Mouse (Mus musculus): ENCODE data around the gene Lmcd1.

The Lmcd1 gene

DNA sequence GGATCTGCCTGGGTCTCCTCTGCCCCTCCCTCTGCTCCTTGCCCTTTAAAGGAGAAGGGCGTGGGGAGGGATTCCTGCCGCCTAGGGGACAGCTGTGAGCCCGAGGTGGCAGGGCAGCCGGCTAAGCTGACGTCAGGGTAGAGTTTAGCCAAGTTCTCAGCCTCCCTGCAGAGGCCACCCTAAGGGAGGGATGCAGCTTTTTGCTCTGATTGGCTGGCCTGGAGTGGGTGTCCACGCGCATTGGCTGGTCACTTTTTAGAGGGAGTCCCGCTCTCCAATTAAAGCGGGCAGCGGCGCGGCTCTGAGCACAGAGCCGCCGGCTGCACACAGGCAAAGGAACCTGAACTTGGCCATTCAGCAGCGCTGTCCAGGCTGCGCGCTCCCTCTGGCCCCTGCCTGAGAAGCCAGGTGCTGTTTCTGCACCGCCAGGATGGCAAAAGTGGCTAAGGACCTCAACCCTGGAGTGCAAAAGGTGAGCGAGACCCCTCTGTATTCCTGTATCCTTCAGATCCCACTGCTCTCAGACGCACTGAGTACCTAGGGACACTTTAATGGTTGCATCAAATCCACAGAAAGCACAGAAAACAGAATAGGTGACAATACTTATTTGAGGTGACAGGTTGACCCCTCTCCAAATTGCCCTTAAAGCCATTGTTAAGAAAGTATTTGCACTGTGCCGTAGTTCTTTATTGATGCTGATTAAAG lies at the start of gene Lmcd1:
Gene Lmcd1, plus strand, starts transcription at position 258 of the 705 bp plus-strand sequence.
- WGBS = 3% methylated on average over 21 of the region's 21 CpGs

DNA sequence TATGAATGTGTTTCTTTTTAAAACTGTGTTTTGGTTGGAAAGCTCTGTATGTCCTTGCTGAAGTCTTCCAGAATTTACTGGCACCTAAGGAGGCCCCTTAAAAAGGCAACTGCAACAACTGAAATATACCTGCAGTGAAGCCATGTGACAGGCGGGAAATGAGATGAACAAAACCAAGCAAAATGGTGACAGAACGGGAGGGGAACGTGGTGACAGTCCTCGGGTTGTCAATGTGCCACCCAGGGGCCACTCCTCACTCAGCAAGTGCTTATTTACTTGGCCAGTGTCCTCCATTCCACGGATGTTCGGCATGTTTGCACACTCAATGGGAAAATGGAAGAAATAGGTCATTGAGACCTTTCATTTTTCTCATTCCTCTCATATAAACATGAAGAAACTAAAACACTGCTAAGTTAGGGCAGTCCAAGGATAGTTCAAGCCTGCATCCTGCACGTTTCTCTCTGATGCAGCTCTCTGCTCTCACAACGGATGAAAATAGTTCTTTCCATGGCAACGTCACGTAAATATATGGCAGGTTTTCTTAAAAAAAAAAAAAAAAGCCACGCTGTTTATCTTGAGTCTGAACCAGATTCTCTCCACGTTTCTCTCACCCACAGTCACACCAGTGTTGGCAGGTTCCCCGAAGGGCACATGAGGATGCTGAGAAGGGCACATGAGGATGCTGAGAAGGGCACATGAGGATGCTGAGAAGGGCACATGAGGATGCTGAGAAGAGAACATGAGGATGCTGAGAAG lies 49.5 kb upstream of the Lmcd1 start:
- WGBS = 39% methylated on average over 13 of the region's 13 CpGs

- 78% methylated on average over 1 of the region's 1 CpGs for WGBS
Measured at GRCm38 (mm10) chr6:112236775-112237174, 36.8 kb upstream of the Lmcd1 start.

DNA sequence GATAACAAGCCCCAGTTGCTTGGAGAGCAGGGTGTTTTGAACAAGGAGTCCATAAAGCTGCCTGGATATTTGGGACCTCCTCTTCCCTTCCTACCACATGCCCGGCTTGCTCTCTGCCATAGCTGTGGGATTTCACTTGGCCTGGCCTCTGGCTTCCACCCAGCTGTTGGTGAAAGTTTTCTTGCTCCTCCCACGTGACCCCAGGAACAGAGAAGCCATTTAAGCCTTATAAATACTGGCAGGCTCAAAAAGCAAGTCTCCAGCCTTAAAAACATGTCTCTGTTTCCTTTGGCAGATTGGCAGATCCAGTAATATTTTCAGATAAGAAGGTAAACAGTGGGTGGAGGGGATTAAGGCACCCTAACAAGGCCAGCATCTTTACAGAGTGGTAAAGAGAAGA lies 31.3 kb upstream of the Lmcd1 start:
- 55% methylated on average over 2 of the region's 2 CpGs for WGBS

DNA sequence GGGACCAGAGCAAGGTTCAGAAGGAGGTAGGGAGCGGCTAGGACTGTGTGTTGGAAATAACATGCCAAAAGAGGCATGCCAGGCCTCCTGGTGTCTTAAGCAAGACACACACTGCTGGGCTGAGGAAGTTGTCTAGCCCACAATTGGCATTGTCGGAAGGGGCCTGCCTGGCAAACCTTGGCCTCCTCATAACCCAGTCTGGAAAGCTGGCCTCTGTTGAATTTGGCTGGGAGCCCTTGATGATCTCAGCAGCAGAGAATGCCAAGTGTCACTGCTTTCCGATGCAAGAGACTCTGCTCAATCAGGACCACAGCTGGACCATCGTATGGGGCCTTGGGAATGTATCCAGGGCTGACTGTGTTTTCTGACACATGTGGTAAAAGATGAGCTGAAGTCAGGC lies 27.9 kb upstream of the Lmcd1 start:
- 56% methylated on average over 4 of the region's 4 CpGs for WGBS

- 98% methylated on average over 1 of the region's 1 CpGs for WGBS
Measured at GRCm38 (mm10) chr6:112246636-112247035, 26.9 kb upstream of the Lmcd1 start.

- WGBS = 91% methylated on average over 3 of the region's 3 CpGs
Measured at GRCm38 (mm10) chr6:112253943-112254342, 19.6 kb upstream of the Lmcd1 start.

DNA sequence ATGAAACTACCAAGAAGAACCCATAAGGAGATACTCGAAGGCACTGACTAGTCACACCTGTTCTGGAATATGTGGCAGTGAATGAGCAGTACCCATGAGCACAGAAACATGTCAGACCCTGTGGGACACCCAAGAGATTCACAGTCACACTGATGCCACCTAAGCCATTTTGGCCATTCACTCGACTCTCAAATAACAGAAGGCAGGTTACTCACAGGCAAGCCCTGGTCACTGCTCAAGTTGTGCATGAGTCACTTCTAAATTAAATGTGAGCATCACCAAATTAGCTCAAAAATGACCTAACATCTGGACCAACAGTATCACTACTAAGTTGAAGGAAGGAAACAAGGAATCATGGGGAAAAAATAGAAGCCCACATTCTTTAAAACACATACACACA lies 18.6 kb upstream of the Lmcd1 start:
- 84% methylated on average over 2 of the region's 2 CpGs for WGBS

- 77% methylated on average over 11 of the region's 11 CpGs for WGBS
Measured at GRCm38 (mm10) chr6:112255388-112256225, 18.0 kb upstream of the Lmcd1 start.

GRCm38 (mm10) chr6:112256599-112256998 lies 17.0 kb upstream of the Lmcd1 start:
- 90% methylated on average over 6 of the region's 6 CpGs for WGBS

DNA sequence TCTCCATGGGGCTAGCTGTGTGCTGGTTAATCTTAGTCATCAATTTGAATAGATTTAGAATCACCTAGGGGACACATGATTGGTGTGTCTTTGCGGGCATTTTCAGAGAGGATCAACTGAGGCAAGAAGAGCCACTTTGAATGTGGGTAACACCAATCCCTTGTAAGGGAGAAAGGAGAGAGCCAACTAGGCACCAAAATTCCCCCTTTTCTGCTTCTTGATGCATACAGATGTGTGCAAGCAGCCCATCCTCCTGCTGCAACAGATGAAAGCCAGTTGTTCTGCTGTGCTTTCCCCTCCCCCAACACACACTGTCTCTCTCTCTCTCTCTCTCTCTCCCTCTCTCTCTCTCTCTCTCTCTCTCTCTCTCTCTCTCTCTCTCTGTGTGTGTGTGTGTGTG lies 9.2 kb upstream of the Lmcd1 start:
- whole genome bisulfite sequencing = 95% methylated on average over 1 of the region's 1 CpGs

GRCm38 (mm10) chr6:112266631-112267030 lies 6.9 kb upstream of the Lmcd1 start:
- 21% methylated on average over 1 of the region's 1 CpGs for WGBS

GRCm38 (mm10) chr6:112267661-112268357 lies 5.7 kb upstream of the Lmcd1 start:
- WGBS = 67% methylated on average over 6 of the region's 6 CpGs

DNA sequence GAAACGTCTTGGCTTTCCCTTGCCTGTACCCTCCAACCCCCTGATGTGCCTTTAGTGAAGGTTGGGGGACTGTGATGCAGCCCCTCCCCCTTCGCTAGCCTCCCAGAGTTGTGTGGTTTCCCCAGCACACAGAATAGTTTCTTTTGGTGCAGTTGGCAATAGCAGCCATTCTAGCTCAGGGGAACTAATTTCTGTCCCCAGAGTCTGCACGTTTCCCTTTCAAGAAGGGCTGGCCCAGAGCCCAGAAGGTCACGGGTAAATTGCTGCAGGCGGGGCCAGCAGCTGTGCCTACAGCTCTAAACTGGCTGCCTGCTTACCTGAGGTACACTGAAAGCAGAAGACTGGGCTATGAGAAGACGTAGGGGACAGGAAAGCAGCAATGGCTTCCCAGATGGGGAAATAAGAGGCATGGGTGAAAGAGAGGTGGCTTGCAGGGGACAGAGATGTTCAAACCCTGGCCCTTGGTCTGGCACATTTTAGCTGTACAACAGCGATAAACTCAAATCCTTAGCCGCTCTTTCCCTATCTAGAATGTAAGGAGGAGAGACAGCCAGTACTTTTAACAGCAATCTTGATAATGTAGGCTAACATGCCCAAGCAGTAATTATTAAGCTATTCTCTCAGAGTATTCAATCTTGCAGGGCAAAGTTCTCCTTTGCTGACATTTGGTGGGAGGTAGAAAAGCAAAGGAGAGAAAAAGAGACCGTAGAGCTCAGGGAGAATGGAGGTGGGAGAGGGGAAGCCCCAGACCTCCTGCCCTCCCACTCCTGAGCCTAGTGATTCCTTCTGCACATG lies 900 bp downstream of the Lmcd1 start:
- 32% methylated on average over 9 of the region's 9 CpGs for WGBS

GRCm38 (mm10) chr6:112275731-112276245 lies 2.2 kb downstream of the Lmcd1 start:
- 83% methylated on average over 6 of the region's 6 CpGs for WGBS

- 97% methylated on average over 1 of the region's 1 CpGs for WGBS
Measured at GRCm38 (mm10) chr6:112278805-112279204, 5.2 kb downstream of the Lmcd1 start.

GRCm38 (mm10) chr6:112280161-112280560 lies 6.6 kb downstream of the Lmcd1 start:
- WGBS = over 99% methylated on average over 2 of the region's 2 CpGs

DNA sequence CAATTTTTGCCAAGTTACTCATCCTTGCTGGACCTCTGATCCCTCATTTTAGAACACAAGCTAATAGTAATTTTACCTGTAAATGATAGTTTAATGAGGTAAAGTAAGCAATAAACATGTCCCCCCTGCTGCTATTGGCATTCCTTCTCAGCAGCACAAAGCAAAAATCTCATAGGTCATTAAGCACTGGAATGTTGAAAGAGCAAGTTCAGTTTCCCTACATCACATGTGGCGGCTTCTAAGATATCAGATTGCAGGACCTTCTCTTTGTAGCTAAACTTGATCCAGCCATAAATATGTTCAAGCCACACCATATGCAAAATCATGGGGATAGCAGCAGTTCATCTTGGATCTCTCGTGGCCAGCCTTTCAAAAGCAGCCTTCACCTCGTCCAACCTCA lies 7.4 kb downstream of the Lmcd1 start:
- WGBS = 96% methylated on average over 3 of the region's 3 CpGs

DNA sequence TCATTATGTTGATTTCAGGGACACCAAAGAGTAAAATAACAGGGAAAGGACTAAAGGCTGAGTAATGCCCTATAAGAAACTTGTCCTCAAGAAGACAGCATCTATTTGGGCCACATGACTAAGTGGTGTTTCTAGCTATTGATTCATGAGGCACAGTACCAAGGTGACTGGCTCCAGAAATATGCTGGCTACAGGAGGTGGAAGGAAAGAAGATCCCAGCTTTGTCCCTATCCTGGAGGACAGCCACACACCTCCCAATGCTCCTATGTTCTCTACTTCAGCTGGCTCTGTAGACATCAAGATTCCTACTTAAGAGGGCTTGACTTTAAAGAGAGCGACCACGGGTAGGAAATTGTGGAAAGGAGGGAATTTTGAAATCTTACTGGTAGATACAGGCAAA lies 8.4 kb downstream of the Lmcd1 start:
- 95% methylated on average over 2 of the region's 2 CpGs for WGBS

DNA sequence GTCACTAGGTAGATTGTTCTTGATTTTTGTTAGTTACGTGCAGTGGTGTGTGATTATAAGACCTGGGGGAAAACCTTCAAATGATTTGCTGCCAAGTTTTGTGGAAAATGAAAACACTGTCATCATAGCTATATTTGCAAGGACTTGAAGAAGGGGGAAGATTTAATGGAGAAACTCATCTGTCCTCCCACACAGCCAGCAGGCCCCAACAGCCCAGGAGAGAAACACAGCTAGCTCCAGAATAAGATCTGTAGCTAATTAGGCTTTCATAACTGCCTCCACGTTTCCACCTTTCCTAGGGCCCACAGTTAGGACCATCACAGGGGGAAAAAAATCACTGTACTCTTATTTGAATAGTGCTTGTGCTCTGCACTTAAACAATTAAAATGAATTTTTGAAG lies 10.5 kb downstream of the Lmcd1 start:
- WGBS = 55% methylated on average over 2 of the region's 2 CpGs

GRCm38 (mm10) chr6:112287671-112288070 lies 14.1 kb downstream of the Lmcd1 start:
- WGBS = 78% methylated on average over 9 of the region's 9 CpGs
